Mouse (Mus musculus) intestine, postnatal 0 days (tissue): ENCODE measurements around the gene Hcar2. TPM values are rescaled to one million over a fixed set of nuclear protein-coding genes. Genes with fewer than 3 reads are reported as not detected.

Experiments used
- ATAC-seq: fragments of 200-750 bp; cut with Nextera tagmentation; 2 replicates; pipeline ENCODE4 v1.8.0; 2017; ENCODE audit warnings: mild to moderate bottlenecking, moderate TSS enrichment, moderate library complexity
- H3K27ac ChIP-seq: fragments of 300-500 bp; sonication (generic); 2 replicates; pipeline ENCODE4 v1.5.1; 2014; ENCODE audit warnings: mild to moderate bottlenecking, low read depth, low read length, moderate library complexity
- H3K27me3 ChIP-seq: fragments of 300-500 bp; sonication (generic); replicated peaks from 2 replicates; pipeline ENCODE4 v1.6.1; 2014; ENCODE audit warnings: low read length, mixed read lengths; ENCODE audit not compliant: control insufficient read depth, insufficient read depth
- H3K36me3 ChIP-seq: fragments of 300-500 bp; sonication (generic); 2 replicates; pipeline ENCODE4 v1.6.1; 2014; ENCODE audit warnings: mild to moderate bottlenecking, moderate library complexity; ENCODE audit not compliant: control insufficient read depth, insufficient read depth
- H3K4me1 ChIP-seq: fragments of 300-500 bp; sonication (generic); replicated peaks from 2 replicates; pipeline ENCODE4 v1.6.1; 2014; ENCODE audit warnings: antibody characterized with exemption, low read length, mixed read lengths; ENCODE audit not compliant: control insufficient read depth, insufficient read depth
- H3K4me2 ChIP-seq: fragments of 300-500 bp; sonication (generic); replicated peaks from 2 replicates; pipeline ENCODE4 v1.6.1; 2014; ENCODE audit warnings: low read depth, mild to moderate bottlenecking, moderate library complexity
- H3K4me3 ChIP-seq: fragments of 300-500 bp; sonication (generic); 2 replicates; pipeline ENCODE4 v1.5.1; 2014; ENCODE audit warnings: low read depth, low read length
- H3K9ac ChIP-seq: fragments of 300-500 bp; sonication (generic); 2 replicates; pipeline ENCODE4 v1.6.1; 2014; ENCODE audit warnings: mild to moderate bottlenecking, low read depth, low read length
- H3K9me3 ChIP-seq: fragments of 300-500 bp; sonication (generic); 2 replicates; pipeline ENCODE4 v1.6.1; 2016; ENCODE audit warnings: mixed run types; ENCODE audit not compliant: control insufficient read depth
- CTCF ChIP-seq: sonication (generic); IDR thresholded peaks from 2 replicates; pipeline ENCODE4 v1.5.1; 2016; ENCODE audit warnings: low read depth, mild to moderate bottlenecking, control low read depth, antibody characterized with exemption, moderate library complexity
- WGBS: fragments of 180-500 bp; shearing (Covaris S2); extraction: QIAGEN DNeasy Blood & Tissue Kit; methylation state at CpG from one replicate; pipeline ENCODE4 v1.1.7; 2014; 5-methylcytosine and 5-hydroxymethylcytosine counted together
- polyA plus RNA-seq: library from polyadenylated mRNA; unstranded; fragments of >200 nt; fragmentation: Nextera tagmentation; extraction: Ambion mirVana; gene quantifications from 2 replicates; pipeline ENCODE4 v1.2.1, GENCODE M21; 2015

Hcar2 gene
- polyA plus RNA-seq, 1 experiment from 2014 or later: 0.16 TPM

DNA sequence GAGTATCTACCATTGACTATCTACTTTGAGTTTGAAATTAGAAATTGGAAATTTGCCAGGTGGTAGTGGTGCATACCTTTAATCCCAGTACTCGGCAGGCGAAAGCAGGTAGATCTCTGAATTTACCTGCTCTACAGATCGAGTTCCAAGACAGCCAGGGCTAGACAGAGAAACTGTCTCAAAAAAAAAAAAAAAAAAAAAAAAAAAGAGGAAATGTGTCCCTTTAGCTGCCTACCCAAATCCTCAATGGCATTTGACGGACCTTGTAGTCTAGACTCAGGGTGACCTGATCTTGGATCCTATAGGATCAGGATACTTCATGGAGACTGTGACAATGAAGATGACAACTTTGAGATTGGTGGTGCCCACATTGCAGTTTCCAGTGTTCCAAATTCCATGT, 1.2 kb upstream of the Hcar2 start:
- 89% methylated on average over 4 of the region's 4 CpGs for WGBS
- H3K9ac ChIP-seq: no peak overlapping the region
- no peak overlapping the region for H3K27ac ChIP-seq
- H3K4me2 ChIP-seq: no peak overlapping the region
- H3K9me3 ChIP-seq: no peaks in the 10 kb centered on the region
- H3K27me3 ChIP-seq: no peaks in the 10 kb centered on the region
- no peak for TF ChIP-seq CTCF
- H3K4me1 ChIP-seq: no peaks in the 10 kb centered on the region
- no peaks in the 10 kb centered on the region for H3K36me3 ChIP-seq
- no peak overlapping the region for H3K4me3 ChIP-seq
- ATAC-seq: no peak

GRCm38 (mm10) chr5:123863934-123864333, 1.4 kb downstream of the Hcar2 start:
- Histone ChIP-seq H3K36me3 (no peaks in the 10 kb centered on the region), H3K4me3 (no peak overlapping the region), H3K27me3 (no peaks in the 10 kb centered on the region), H3K9me3 (no peaks in the 10 kb centered on the region), H3K27ac (no peak overlapping the region), H3K9ac (no peak overlapping the region), H3K4me1 (no peaks in the 10 kb centered on the region), H3K4me2 (no peak overlapping the region)
- WGBS: 91% methylated on average over 14 of the region's 14 CpGs
- no peak for ATAC-seq
- no peak for TF ChIP-seq CTCF

- 41% methylated on average over 15 of the region's 15 CpGs for WGBS
- peak overlapping the region; percentile 14 for H3K4me3 ChIP-seq
- peak overlapping the region; percentile 73 for H3K27ac ChIP-seq
- H3K9me3 ChIP-seq: no peaks in the 10 kb centered on the region
- H3K4me2 ChIP-seq: peak overlapping the region; percentile 51
- H3K9ac ChIP-seq: 0 out of 2 replicates have a peak overlapping the region, but pooled peaks have one; percentile 2
- no peaks in the 10 kb centered on the region for H3K36me3 ChIP-seq
- no peaks in the 10 kb centered on the region for H3K27me3 ChIP-seq
- no peaks in the 10 kb centered on the region for H3K4me1 ChIP-seq
- TF ChIP-seq CTCF: no peak
- peak; percentile 83 for ATAC-seq
Measured at GRCm38 (mm10) chr5:123862374-123863350, 2.6 kb downstream of the Hcar2 start.

GRCm38 (mm10) chr5:123858798-123859197, 6.5 kb downstream of the Hcar2 start:
- WGBS: 74% methylated on average over 11 of the region's 11 CpGs

GRCm38 (mm10) chr5:123854511-123854910, 10.8 kb downstream of the Hcar2 start:
- Histone ChIP-seq H3K27ac (no peak overlapping the region), H3K4me2 (peak overlapping the region; percentile 24), H3K4me1 (no peaks in the 10 kb centered on the region), H3K4me3 (no peak overlapping the region), H3K36me3 (no peaks in the 10 kb centered on the region), H3K9me3 (no peaks in the 10 kb centered on the region), H3K9ac (no peak overlapping the region), H3K27me3 (no peaks in the 10 kb centered on the region)
- no peak for TF ChIP-seq CTCF
- 34% methylated on average over 9 of the region's 9 CpGs for WGBS
- peak; percentile 84 for ATAC-seq

More at GRCm38 (mm10) chr5:123858798-123859197, 6.5 kb downstream of the Hcar2 start:
- Histone ChIP-seq H3K27me3 (no peaks in the 10 kb centered on the region), H3K9me3 (no peaks in the 10 kb centered on the region), H3K4me1 (no peaks in the 10 kb centered on the region), H3K9ac (no peak overlapping the region), H3K36me3 (no peaks in the 10 kb centered on the region), H3K27ac (no peak overlapping the region), H3K4me3 (no peak overlapping the region), H3K4me2 (no peak overlapping the region)
- TF ChIP-seq CTCF: no peak
- ATAC-seq: no peak

DNA sequence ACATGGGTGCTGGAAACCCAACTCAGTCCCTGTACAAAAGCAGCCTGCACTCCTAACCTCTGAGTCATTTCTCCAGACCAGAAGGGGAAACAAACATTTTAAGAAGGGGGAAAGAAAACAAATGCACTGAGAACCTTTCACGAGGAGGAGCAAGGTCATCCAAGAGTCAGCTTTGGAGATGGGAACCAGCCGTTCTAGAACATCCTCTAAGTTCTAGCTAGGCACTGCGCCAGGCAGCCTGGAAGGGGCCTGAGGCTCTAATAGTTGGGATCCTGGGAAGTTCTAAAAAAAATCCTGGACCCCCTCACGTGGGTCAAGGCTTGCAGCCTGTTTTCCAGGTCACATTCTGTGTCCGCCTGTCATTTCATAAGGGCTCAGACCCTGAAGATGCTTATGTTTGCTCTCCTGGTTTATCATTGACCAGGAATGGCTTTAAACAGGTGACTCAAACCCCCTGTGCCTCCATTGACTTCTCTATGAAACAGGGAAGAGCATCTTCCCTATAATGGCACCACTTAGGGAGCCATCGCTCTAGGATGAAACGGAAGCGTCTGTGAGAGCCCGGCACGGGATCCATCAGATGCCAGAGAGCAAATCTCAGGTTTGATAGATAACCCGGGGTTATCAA, 11.3 kb downstream of the Hcar2 start:
- Histone ChIP-seq H3K36me3 (no peaks in the 10 kb centered on the region), H3K4me2 (peak overlapping the region; percentile 24), H3K9ac (no peak overlapping the region), H3K27me3 (no peaks in the 10 kb centered on the region), H3K9me3 (no peaks in the 10 kb centered on the region), H3K4me1 (no peaks in the 10 kb centered on the region), H3K27ac (no peak overlapping the region), H3K4me3 (no peak overlapping the region)
- 39% methylated on average over 11 of the region's 11 CpGs for WGBS
- ATAC-seq: peak; percentile 34; the same call in 1 of the 2 replicates
- no peak for TF ChIP-seq CTCF
